Mouse (Mus musculus) neural tube, embryonic 13.5 days (tissue): ENCODE data around the gene Acaa1b. TPM values are rescaled to one million over a fixed set of nuclear protein-coding genes. Genes with fewer than 3 reads are reported as not detected.

Source experiments
- ATAC-seq: fragments of 200-750 bp; cut with Nextera tagmentation; 2 replicates; pipeline ENCODE4 v1.8.0; 2017; ENCODE audit warnings: low read depth, mild to moderate bottlenecking, moderate TSS enrichment, moderate library complexity
- H3K27ac ChIP-seq: fragments of 300-500 bp; sonication (generic); replicated peaks from 2 replicates; pipeline ENCODE4 v1.5.1; 2015; ENCODE audit warnings: moderate library complexity, mild to moderate bottlenecking, inconsistent platforms
- H3K27me3 ChIP-seq: fragments of 300-500 bp; sonication (generic); 2 replicates; pipeline ENCODE4 v1.6.1; 2015; ENCODE audit warnings: mild to moderate bottlenecking, inconsistent platforms
- H3K36me3 ChIP-seq: fragments of 300-500 bp; sonication (generic); 2 replicates; pipeline ENCODE4 v1.6.1; 2015; ENCODE audit warnings: mild to moderate bottlenecking, inconsistent platforms
- H3K4me1 ChIP-seq: fragments of 300-500 bp; sonication (generic); replicated peaks from 2 replicates; pipeline ENCODE4 v1.6.1; 2015; ENCODE audit warnings: inconsistent platforms
- H3K4me2 ChIP-seq: fragments of 300-500 bp; sonication (generic); 2 replicates; pipeline ENCODE4 v1.6.1; 2015; ENCODE audit warnings: inconsistent platforms, mild to moderate bottlenecking, moderate library complexity
- H3K4me3 ChIP-seq: fragments of 300-500 bp; sonication (generic); 2 replicates; pipeline ENCODE4 v1.5.1; 2015; ENCODE audit warnings: mild to moderate bottlenecking, inconsistent platforms
- H3K9ac ChIP-seq: fragments of 300-500 bp; sonication (generic); 2 replicates; pipeline ENCODE4 v1.6.1; 2015; ENCODE audit warnings: moderate library complexity, mild to moderate bottlenecking, inconsistent platforms
- H3K9me3 ChIP-seq: fragments of 300-500 bp; sonication (generic); 2 replicates; pipeline ENCODE4 v1.6.1; 2016; ENCODE audit warnings: inconsistent platforms
- WGBS: fragments of 180-500 bp; shearing (Covaris S2); methylation state at CpG from one replicate; pipeline ENCODE4 v1.1.7; 2015; 5-methylcytosine and 5-hydroxymethylcytosine counted together
- polyA plus RNA-seq: library from polyadenylated mRNA; unstranded; fragments of >200 nt; fragmentation: Nextera tagmentation; extraction: Ambion mirVana; gene quantifications from 2 replicates; pipeline ENCODE4 v1.2.1, GENCODE M21; 2015

Acaa1b gene
- polyA plus RNA-seq, 1 experiment from 2014 or later = 3.0 TPM

DNA sequence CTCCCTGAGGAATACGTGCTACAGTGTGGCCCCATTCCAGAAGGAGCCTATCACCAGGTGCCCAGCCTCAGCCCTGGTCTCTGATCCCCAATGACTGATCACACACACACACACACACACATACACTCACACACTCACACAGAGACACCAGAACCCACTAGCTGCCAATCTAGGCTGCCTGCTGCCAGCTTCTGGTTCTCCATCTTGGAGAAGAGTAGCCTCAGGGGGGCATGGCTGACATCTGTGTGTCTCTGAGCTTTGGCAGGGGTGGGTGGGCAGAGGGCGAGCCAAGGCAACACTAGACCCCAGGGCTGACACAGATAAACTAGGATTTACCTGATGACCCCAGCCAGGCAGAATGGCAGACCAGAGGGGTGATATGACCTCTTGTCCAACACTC lies 18.1 kb downstream of the Acaa1b start:
- Histone ChIP-seq H3K27me3 (no peaks in the 10 kb centered on the region), H3K4me2 (no peak overlapping the region), H3K36me3 (no peaks in the 10 kb centered on the region), H3K4me1 (no peaks in the 10 kb centered on the region), H3K9ac (no peak overlapping the region), H3K4me3 (no peak overlapping the region), H3K9me3 (no peaks in the 10 kb centered on the region), H3K27ac (no peak overlapping the region)
- ATAC-seq = no peak
- WGBS = 89% methylated on average over 2 of the region's 2 CpGs

DNA sequence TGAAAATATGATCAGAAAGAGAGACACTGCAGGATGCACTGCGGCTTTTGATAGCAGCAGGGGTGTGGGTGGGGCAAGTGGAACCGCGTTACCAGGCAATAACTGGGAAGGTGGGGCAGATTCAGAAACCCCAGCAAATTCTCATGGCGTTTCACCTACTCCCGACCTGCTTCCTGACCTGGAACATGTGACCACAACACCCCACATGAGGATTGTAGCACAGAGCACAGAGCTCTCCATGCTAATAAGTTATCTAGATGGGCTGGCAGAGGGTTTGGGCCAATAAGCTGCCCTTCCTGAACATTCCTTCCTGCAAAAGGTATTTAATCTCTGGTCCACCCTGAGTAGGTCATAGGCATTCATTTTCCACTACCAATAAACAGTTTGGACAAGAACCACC lies 26.2 kb downstream of the Acaa1b start:
- Histone ChIP-seq H3K4me2 (no peak overlapping the region), H3K4me3 (no peak overlapping the region), H3K27me3 (no peaks in the 10 kb centered on the region), H3K9me3 (no peaks in the 10 kb centered on the region), H3K27ac (no peak overlapping the region), H3K36me3 (no peaks in the 10 kb centered on the region), H3K4me1 (no peaks in the 10 kb centered on the region), H3K9ac (no peak overlapping the region)
- ATAC-seq = no peak
- WGBS = 61% methylated on average over 5 of the region's 5 CpGs

DNA sequence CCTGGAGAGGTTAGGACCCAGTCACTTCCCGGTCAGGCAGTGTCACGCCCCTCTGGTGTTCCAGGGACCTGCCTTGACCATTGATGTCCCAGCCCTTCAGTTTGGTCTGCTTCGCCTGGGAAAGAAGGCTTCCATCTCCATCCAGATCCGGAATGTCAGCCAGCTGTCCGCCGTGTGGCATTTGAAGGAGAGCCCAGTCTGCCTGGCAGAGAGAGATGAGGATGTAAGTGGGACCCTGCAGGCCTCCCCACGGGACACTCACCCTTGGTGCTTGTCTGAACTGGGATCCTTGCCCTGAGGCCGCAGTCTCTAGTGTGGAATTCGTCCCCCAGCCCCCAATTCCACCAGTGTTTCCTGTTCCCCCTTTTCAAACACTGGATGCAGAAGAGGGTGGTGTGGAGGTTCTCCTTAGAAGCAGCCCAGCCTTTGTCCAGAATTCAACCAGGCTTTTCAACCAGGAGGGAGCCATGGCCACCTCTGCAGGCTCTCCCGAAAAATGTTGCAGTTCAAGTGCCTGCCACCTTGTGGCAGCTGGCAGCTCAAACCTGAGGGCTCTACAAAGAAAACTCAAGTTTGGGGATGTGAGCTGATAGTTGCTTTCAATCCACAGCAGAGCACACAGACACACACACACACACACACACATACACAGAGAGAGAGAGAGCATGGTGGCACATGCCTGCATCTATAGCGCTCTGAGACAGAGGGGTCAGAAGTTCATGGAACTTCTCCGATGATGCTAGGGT lies 28.3 kb downstream of the Acaa1b start:
- no peaks in the 10 kb centered on the region for H3K36me3 ChIP-seq
- H3K27ac ChIP-seq = no peak overlapping the region
- no peak overlapping the region for H3K4me2 ChIP-seq
- no peaks in the 10 kb centered on the region for H3K4me1 ChIP-seq
- no peak for ATAC-seq
- WGBS = 85% methylated on average over 12 of the region's 12 CpGs
- no peaks in the 10 kb centered on the region for H3K27me3 ChIP-seq
- H3K9ac ChIP-seq = no peak overlapping the region
- H3K4me3 ChIP-seq = no peak overlapping the region
- no peaks in the 10 kb centered on the region for H3K9me3 ChIP-seq

DNA sequence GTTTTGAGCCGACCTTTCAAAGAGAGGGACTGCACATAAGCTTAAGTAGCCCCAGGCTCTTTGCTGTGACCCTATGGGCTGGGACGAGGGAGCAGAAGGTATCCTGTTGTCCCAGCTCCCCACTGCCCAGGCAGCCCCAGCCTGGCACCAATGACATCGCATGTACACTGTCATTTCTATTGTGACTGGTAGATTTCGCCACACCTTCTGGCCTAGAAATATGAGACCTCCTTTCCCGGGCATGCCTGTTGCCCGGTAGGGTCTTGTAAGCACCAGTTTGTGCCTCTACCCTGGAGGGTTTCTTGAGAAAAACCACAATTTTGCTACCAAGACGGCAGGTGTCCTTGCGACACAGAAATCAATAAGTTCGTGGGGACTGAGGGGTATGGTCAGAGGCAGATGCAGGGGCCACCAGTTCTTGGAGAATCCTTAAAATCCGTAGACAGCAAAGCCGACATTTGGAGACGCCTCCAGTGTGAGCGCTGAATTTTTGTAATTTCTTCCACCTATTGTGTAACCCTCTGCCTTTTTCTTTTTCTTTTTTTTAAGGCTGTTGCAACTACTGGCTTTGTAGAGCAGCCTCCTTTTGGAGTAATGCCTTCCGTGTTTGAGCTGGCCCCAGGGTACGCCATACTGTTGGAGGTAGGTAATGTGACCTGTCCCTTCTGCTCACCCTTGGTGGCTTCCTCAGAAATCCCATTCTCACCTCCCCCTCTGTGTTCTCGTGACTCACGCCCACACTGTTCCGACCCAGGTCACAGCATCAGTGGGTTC lies 34.1 kb downstream of the Acaa1b start:
- Histone ChIP-seq H3K4me3 (no peak overlapping the region), H3K9me3 (no peaks in the 10 kb centered on the region), H3K27me3 (no peaks in the 10 kb centered on the region), H3K4me2 (no peak overlapping the region), H3K27ac (no peak overlapping the region), H3K4me1 (peaks cover 15% of the 10 kb centered on the region), H3K36me3 (no peaks in the 10 kb centered on the region), H3K9ac (no peak overlapping the region)
- 86% methylated on average over 18 of the region's 18 CpGs for WGBS
- no peak for ATAC-seq

DNA sequence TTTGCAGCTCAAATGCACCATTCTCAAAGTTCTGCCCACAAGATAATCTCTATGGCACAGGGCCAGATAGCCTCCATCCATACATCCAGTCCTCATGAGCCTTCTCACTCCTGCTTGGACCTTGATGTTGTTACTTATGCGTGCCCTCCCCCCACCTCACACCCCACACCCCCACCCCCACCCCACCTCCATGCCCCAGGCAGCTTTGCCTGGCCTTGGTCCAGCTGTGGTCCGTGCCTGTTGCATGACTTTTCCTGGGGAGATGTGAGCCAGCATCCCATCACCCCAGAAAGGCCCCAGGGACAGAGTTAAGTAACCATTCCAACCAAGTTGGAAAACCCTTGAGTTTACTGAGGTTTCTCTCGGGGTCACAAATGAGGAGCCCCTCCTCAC lies 36.7 kb downstream of the Acaa1b start:
- peaks cover 15% of the 10 kb centered on the region for H3K4me1 ChIP-seq
- no peaks in the 10 kb centered on the region for H3K36me3 ChIP-seq
- ATAC-seq = no peak
- WGBS = 71% methylated on average over 3 of the region's 3 CpGs
- no peaks in the 10 kb centered on the region for H3K27me3 ChIP-seq
- no peaks in the 10 kb centered on the region for H3K9me3 ChIP-seq
- H3K4me3 ChIP-seq = no peak overlapping the region
- H3K27ac ChIP-seq = no peak overlapping the region
- H3K4me2 ChIP-seq = no peak overlapping the region
- H3K9ac ChIP-seq = no peak overlapping the region

DNA sequence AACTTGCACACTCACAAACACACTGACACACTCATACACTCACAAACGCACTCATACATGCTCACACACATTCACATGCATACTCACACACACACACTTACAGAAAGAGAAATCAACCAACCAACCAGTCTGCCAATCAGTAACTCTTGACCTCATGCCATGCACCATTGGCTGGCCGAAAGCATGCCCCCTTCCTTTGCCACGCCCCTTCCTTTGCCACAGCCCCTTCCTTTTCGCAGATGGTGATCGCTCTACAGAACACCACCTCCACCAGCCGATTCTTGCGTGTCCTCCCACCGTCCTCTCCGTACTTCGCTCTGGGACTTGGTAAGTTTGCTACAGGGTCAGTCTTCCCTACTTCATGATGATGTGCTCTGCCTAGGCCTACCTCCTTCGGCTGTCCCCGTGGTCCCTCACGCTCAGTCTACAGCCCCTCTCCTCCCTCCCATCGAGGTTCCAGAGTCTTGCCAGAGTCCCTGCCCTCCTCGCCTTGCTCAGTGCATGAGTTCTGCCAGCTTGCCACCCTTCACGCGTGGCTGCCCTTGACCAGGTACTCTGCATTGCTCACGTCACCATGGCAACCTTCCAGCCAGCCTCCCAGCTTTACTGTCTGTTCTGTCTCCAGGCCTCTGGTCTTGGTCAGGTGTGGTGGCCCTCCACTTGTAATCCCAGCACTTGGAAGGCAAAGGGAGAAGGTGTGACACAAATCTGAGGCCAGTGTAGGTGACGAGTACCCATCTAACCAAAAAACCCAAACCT lies 37.3 kb downstream of the Acaa1b start:
- Histone ChIP-seq H3K4me2 (no peak overlapping the region), H3K36me3 (no peaks in the 10 kb centered on the region), H3K27me3 (no peaks in the 10 kb centered on the region), H3K27ac (no peak overlapping the region), H3K9me3 (no peaks in the 10 kb centered on the region), H3K4me3 (no peak overlapping the region), H3K9ac (no peak overlapping the region), H3K4me1 (peaks cover 15% of the 10 kb centered on the region)
- WGBS = 88% methylated on average over 19 of the region's 19 CpGs
- no peak for ATAC-seq

DNA sequence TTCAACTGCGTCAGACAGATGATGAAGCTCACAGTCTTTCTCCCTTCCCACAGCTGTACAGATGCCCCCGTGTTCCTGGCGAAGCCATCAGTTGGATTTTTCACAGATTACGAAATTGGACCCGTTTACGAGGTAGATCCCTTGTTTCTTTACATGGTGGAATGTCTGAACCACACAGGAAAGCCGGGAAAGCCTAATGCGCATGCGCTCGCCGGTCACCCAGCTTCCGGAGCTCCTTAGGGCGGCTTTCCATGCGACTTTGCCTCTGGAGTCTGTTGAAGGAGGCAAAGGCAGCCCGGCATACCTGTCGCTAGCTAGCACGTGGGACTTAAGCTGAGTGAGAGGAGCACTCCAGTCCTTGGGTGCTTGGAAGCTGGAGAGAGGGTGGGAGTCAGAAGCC lies 42.0 kb downstream of the Acaa1b start:
- Histone ChIP-seq H3K27me3 (no peaks in the 10 kb centered on the region), H3K27ac (no peak overlapping the region), H3K9ac (no peak overlapping the region), H3K4me1 (peaks cover 10% of the 10 kb centered on the region; the same call in 1 of the 2 replicates), H3K36me3 (no peaks in the 10 kb centered on the region), H3K4me3 (no peak overlapping the region), H3K4me2 (no peak overlapping the region), H3K9me3 (no peaks in the 10 kb centered on the region)
- no peak for ATAC-seq
- 88% methylated on average over 17 of the region's 17 CpGs for WGBS

DNA sequence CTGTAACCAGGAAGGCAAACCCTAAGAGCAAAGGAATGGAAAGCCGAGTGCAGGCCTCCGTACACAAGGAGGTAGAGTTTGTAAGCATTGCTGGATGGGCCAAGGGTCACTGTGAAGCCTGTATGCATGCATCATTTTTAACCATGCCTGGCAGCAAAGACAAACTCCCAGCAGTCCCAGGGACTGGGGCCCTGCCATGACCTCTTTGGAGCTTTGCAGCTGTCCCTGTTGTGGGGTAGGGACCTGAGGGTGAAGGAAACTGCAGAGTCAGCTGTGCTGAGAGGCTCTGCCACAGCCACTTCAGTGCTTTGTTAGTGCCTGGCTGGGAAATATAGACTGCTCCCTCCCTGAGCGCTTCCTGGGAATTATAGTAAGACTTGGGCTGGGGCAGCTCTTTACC lies 46.3 kb downstream of the Acaa1b start:
- Histone ChIP-seq H3K9ac (no peak overlapping the region), H3K9me3 (no peaks in the 10 kb centered on the region), H3K27ac (0 out of 2 replicates have a peak overlapping the region, but pooled peaks have one; percentile 6), H3K36me3 (no peaks in the 10 kb centered on the region), H3K4me2 (no peak overlapping the region), H3K4me3 (no peak overlapping the region), H3K4me1 (0 out of 2 replicates have a peak, but pooled peaks cover 7% of the 10 kb centered on the region), H3K27me3 (no peaks in the 10 kb centered on the region)
- WGBS = 54% methylated on average over 3 of the region's 3 CpGs
- no peak for ATAC-seq

DNA sequence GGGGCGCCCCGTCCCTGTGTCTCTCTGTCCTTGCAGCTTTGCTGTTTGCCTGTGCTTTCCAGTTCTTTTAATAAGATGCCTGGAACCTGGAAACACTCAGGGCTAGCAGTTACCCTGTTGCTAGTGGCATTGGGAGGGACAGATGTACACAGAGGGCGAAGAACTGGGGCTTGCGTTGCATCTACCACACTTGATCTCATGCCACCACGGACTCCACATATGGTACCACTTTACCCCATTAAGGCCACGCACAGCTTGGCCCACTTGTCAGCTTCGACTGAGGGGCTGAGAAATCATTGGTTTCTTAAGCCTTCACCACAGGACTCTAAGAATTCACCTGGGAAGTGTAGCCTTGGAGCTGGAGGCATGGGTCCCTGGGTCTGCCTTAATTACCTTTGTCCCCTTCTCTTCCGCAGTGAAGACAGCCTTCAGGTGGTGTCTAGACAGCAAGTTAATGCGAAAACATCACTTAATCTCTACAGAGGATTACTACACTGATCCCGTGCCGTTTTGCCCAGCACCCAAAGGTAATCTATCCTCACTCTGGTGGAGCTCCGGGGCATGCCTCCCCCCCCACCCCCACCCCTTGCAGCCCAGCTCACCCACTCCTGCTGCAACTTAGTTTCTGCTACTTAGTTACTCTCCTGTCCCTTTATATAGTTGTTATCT lies 47.1 kb downstream of the Acaa1b start:
- H3K4me3 ChIP-seq = no peak overlapping the region
- H3K9me3 ChIP-seq = no peaks in the 10 kb centered on the region
- H3K4me1 ChIP-seq = 0 out of 2 replicates have a peak, but pooled peaks cover 7% of the 10 kb centered on the region
- no peak overlapping the region for H3K9ac ChIP-seq
- WGBS = 67% methylated on average over 12 of the region's 12 CpGs
- H3K27ac ChIP-seq = no peak overlapping the region
- H3K36me3 ChIP-seq = no peaks in the 10 kb centered on the region
- no peak for ATAC-seq
- no peak overlapping the region for H3K4me2 ChIP-seq
- no peaks in the 10 kb centered on the region for H3K27me3 ChIP-seq

DNA sequence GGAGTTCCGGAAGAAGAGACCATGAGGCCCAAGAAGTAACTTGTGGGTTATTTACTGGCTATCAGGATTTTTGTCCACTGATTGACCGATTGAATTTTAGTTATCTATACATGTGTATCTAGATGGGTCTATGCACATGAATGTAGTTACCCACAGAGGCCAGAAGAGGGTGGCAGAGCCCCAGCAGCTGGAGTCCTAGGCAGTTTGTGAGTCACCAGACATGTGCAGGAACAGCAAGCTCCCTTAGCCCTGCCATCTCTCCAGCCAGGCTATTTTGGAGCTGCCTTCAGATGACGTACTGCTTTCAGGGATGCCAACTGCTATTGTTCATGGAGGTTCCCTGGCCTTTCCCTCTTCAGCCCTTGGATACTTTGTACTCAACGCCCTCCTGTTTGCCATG lies 49.3 kb downstream of the Acaa1b start:
- Histone ChIP-seq H3K9me3 (no peaks in the 10 kb centered on the region), H3K27ac (no peak overlapping the region), H3K4me2 (no peak overlapping the region), H3K36me3 (no peaks in the 10 kb centered on the region), H3K9ac (no peak overlapping the region), H3K4me1 (peaks cover 13% of the 10 kb centered on the region), H3K27me3 (peaks cover 15% of the 10 kb centered on the region), H3K4me3 (no peak overlapping the region)
- ATAC-seq = no peak
- WGBS = 90% methylated on average over 4 of the region's 4 CpGs

DNA sequence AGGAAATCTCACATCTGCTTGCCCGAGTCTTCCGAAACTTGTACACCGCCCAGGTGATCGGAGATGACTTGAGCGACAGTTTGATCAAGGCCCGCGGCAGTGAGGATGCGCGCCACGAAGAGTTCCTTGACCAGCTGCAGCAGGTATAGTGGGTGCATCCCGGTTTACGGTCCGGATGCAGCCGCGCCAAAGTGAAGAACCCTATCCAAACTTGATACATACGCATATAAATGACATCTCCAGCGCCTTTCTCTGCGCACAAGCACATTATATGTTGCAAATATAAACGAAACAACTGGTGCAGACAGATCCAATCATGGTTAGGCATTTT lies 54.1 kb downstream of the Acaa1b start:
- WGBS = 3% methylated on average over 19 of the region's 19 CpGs
- Histone ChIP-seq H3K27me3 (peaks cover 15% of the 10 kb centered on the region), H3K4me2 (peak overlapping the region; percentile 83), H3K27ac (no peak overlapping the region), H3K36me3 (no peaks in the 10 kb centered on the region), H3K4me3 (peak overlapping the region; percentile 57), H3K9me3 (no peaks in the 10 kb centered on the region), H3K4me1 (peaks cover 18% of the 10 kb centered on the region), H3K9ac (peak overlapping the region; percentile 62)
- ATAC-seq = 0 out of 2 replicates have a peak, but pooled peaks have one; percentile 4
